Mouse (Mus musculus) left cerebral cortex, postnatal 36 days (tissue): ENCODE measurements around the gene Map3k15. TPM values are rescaled to one million over a fixed set of nuclear protein-coding genes. Genes with fewer than 3 reads are reported as not detected.

ENCODE experiments used
- DNase-seq, 2 experiments: peaks; one replicate each; pipeline ENCODE4 v3.0.0; 2021 to 2022; ENCODE audit warnings: low spot score in 2 of 2, mixed read lengths in 1 of 2
- intact Hi-C: fragments of 180-260 bp; cut with DNase I; formaldehyde crosslinking; loops from one replicate; pipeline ENCODE4 v1.15.1; 2025
- total RNA-seq, 2 experiments: library from RNA; stranded (reverse); gene quantifications; 2 replicates each; pipeline ENCODE4 v1.2.3; 2021

Gene Map3k15
- total RNA-seq, 2 experiments from 2014 or later: 0.72 to 1.3 TPM

DNA sequence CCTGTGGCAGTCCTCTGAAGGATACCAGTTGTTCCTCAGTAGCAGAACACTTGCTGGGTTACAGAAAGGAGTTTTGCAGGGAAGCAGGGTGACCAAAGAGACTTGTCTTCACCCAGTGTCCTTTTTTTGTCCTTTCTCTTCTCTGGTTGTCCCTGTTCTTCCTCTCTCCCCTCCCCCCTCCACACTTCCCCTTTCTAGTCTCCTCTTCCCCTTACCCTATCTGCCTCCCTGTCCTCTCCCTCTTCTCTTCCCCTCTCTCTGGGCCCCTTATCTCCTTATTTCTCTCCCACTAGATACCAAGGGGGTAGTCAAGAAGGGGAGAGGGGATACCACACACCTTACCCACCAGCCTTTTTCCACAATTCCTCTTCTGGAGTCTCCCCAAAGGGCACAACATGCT lies 127.8 kb downstream of the Map3k15 start:
- DNase-seq: no peak
- intact Hi-C loops: loop anchor here (5.0 kb wide), 1 partner anchor 144 kb away; no protein-coding TSS in a partner anchor

- peak; percentile 21 to 31 for DNase-seq
Observed at GRCm38 (mm10) chrX:160116658-160117057, 128.4 kb downstream of the Map3k15 start.

GRCm38 (mm10) chrX:160134136-160134843 lies 146.1 kb downstream of the Map3k15 start:
- intact Hi-C loops: no loop called here
- DNase-seq: no peak

More at GRCm38 (mm10) chrX:160116658-160117057, 128.4 kb downstream of the Map3k15 start:
- intact Hi-C loops: loop anchor here (5.0 kb wide), 1 partner anchor 144 kb away; no protein-coding TSS in a partner anchor

GRCm38 (mm10) chrX:160135719-160136118 lies 147.5 kb downstream of the Map3k15 start:
- intact Hi-C loops: no loop called here
- DNase-seq: no peak

- intact Hi-C loops: no loop called here
- DNase-seq: no peak
Observed at GRCm38 (mm10) chrX:160136153-160136552, 147.9 kb downstream of the Map3k15 start.

DNA sequence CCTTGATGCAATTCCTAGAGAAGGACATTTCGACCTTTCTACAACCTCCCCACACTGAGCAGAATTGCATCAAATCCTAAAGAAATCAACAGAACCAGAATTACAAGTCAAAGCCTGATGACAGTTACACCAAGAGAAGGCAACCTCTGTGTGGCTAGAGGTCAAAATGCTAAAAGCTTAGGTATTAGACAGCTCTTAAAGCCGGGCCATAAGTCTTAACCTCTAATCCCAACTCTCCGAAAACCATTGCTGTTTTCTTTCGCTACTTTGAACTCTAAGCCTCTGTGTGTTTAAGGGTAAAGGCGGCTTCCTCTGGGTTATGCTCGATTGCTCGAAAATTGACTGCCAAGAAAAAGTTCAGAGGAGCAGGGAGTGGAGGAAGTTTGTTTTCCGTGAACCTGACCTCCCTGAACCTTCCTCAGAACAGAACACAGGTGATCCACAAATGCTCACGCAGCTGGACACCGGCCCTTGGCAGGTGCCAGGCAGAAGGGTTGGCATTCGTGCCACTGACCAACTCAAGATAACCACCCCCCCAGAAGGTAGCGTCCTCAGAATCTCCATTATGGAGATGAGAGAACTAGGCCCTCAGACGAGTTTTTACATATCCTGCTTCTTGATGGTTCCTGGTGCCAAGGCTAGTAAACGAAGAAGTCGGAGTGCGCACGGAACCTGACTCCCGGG lies 149.1 kb downstream of the Map3k15 start:
- DNase-seq: no peak
- intact Hi-C loops: no loop called here

DNA sequence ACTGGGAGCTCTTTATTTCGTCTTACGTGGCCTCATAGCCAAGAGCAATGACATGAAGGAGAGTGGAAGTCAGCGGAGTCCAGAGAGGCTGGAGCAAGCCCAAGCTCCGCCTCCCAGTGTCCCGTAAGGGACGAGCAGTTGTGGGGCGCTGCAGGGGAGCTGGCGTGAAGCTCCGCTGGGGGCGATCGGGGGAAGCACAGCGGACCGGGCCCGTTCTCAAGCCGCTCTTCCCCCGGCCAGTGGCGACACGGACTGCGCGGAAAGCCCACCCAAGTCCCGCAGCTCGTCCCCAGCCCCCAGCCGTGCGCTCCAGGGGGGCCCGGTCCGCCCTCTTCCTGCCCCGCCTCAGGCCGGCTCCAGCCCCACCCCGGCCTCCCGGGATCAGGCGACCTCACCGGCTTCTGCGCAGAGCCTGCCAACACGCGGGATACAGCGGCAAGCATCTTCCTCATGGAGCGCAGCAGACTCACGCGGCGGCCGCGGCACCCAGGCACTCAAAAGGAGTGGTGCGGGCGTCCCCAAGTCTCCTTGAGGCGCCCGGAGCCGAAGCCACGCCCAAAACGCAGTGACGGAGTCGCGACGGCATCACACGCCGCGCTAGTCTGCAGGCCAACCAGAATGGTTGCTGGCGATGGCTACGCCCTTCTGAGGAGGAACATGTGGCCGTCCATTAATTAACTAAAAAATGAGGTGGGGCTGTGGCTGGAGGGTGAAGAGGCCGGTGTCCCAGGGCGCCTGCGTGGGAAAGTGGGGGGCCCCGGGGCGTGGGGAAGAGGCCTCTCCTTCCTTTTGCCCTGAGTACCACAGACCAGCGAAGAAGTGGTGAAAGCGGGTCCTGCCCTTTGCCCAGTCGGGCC lies 149.9 kb downstream of the Map3k15 start, which contains the start of gene Pdha1:
Gene Pdha1, minus strand, starts transcription at position 553 of the 857 bp plus-strand sequence.
- intact Hi-C loops: no loop called here
- DNase-seq: peak; percentile 83 to 87

DNA sequence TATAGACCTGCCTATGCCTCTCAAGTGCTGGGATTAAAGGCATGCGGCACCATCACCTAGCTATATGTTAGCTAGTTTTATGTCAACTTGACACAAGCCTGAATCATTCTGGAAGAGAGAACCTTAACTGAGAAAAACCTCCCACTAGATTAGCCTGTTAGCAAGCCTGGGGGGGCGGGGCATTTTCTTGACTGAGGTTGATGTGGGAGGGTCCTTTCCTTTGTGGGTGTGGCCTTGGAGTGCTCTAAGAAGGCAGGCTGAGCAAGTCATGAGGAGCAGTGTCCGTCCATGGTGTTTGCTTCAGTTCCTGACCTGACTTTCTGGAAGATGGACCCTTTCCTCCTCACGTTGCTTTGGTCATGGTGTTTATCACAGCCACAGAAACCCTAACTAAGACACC lies 158.6 kb downstream of the Map3k15 start:
- intact Hi-C loops: no loop called here

DNA sequence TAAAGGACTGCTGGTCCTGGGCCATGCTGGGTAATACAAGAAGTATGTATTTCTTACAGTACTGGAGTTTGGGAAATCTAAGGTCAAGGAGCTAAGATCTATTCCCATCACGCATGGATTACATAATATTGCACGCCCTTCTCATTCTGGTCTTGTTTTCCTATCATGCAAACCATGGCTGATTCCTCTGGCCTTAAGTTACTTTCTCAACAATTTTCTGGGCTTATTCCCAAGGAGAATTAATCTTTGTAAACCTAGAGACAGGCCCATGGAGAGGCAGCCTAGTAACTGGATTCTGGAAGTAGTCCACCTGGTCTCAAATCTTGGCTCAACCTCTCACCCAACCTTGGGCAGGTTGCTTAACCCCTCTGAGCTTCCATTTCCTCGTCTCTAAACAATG lies 159.2 kb downstream of the Map3k15 start:
- DNase-seq: no peak
- intact Hi-C loops: no loop called here

More for the DNA sequence above, 158.6 kb downstream of the Map3k15 start:
- no peak for DNase-seq

DNA sequence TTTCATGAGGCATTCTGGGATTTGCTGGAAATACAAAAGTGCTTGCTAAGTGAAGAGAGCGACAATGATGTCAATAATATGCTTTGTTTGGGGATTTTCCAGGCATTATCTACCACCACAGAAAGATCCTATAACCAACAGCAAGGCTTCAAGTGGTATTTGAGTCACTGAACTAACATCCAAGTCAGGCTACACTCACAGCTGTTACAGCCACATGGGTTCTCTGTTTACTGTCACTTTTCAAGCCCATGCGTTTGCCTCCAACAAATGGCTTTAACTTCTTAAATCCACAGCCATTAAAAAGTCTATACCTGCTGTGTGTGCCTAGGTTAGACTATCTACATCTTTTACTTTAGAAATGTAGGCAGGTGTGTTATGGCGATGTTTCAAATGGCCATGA lies 160.6 kb downstream of the Map3k15 start:
- intact Hi-C loops: no loop called here

GRCm38 (mm10) chrX:160153147-160153815 lies 165.0 kb downstream of the Map3k15 start:
- intact Hi-C loops: loop anchor here (5.0 kb wide), 1 partner anchor 879 kb away; no protein-coding TSS in a partner anchor
- DNase-seq: no peak

More for the DNA sequence above, 160.6 kb downstream of the Map3k15 start:
- DNase-seq: no peak

- no peak for DNase-seq
- intact Hi-C loops: no loop called here
Observed at GRCm38 (mm10) chrX:160164259-160164658, 176.0 kb downstream of the Map3k15 start.

DNA sequence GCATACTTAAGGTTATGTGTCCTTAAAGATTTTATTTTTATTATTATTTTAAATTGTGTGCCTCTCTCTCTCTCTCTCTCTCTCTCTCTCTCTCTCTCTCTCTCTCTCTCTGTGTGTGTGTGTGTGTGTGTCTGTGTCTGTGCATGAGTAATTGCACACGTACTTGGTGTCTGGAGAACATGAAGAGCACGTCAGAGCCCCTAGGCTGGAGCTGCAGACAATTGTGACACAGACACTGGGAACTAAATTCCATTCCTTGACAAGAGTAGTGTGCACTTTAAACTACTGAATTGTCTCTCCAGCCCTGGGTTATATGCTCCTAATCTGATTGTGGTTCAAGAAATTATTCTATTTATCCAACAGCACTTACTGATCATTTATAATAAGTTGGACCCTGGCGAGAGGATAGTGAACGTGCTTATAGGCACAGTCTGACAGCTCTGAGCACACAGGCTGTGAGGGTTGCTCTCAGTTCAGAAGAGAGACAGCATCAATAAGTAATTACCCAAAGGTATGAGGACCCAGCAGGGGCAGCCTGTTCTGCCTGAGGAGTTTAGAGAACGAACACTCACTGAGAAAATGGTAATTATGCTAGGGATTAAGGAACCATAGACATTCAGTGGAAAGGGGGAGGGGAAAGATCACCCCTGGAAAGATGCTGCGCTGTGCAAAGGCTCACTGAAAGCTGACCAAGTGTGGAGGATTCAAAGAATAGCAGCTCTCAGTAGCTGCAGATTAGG lies 178.2 kb downstream of the Map3k15 start:
- intact Hi-C loops: no loop called here
- no peak for DNase-seq

- peak; percentile 23 to 47 for DNase-seq
- intact Hi-C loops: loop anchor here (10.0 kb wide), 1 partner anchor 385 kb away; no protein-coding TSS in a partner anchor
Observed at GRCm38 (mm10) chrX:160170150-160170549, 181.9 kb downstream of the Map3k15 start.

Other genes with a start within 250 kb of the Map3k15 start
- 100 to 1,000 TPM; 218 to 229 TPM for gene Pdha1, start 150.0 kb downstream of the Map3k15 start, total RNA-seq